Mouse (Mus musculus): ENCODE results near the gene Alkal2. TPM values are rescaled to one million over a fixed set of nuclear protein-coding genes. Genes with fewer than 3 reads are reported as not detected.

Gene Alkal2
- polyA plus RNA-seq, 1 experiment from 2014 or later, result 15.0 TPM

GRCm38 (mm10) chr12:30928182-30928581, 44.1 kb downstream of the Alkal2 start:
- Histone ChIP-seq H3K4me2 (replicated peaks) (no peak overlapping the region), H3K4me3 (no peak overlapping the region), H3K36me3 (no peaks in the 10 kb centered on the region), H3K9me3 (no peaks in the 10 kb centered on the region), H3K4me1 (no peaks in the 10 kb centered on the region), H3K9ac (no peak overlapping the region), H3K27ac (no peak overlapping the region), H3K27me3 (no peaks in the 10 kb centered on the region)
- ATAC-seq (ENCODE audit: insufficient number of reproducible peaks, insufficient read depth, low FRiP score, low TSS enrichment), result no peak
- 88% methylated on average over 6 of the region's 6 CpGs for WGBS

GRCm38 (mm10) chr12:30933299-30933698, 49.2 kb downstream of the Alkal2 start:
- 75% methylated on average over 2 of the region's 2 CpGs for WGBS
- Histone ChIP-seq H3K27ac (no peak overlapping the region), H3K4me3 (no peak overlapping the region), H3K4me2 (replicated peaks) (no peak overlapping the region), H3K9me3 (no peaks in the 10 kb centered on the region), H3K4me1 (no peaks in the 10 kb centered on the region), H3K9ac (no peak overlapping the region), H3K27me3 (no peaks in the 10 kb centered on the region), H3K36me3 (no peaks in the 10 kb centered on the region)
- no peak for ATAC-seq (ENCODE audit: insufficient number of reproducible peaks, insufficient read depth, low FRiP score, low TSS enrichment)

- H3K9me3 ChIP-seq, result no peaks in the 10 kb centered on the region
- no peak overlapping the region for H3K9ac ChIP-seq
- no peaks in the 10 kb centered on the region for H3K4me1 ChIP-seq
- no peaks in the 10 kb centered on the region for H3K27me3 ChIP-seq
- no peak for ATAC-seq (ENCODE audit: insufficient number of reproducible peaks, insufficient read depth, low FRiP score, low TSS enrichment)
- H3K27ac ChIP-seq, result no peak overlapping the region
- WGBS, result 57% methylated on average over 2 of the region's 2 CpGs
- no peak overlapping the region for H3K4me2 ChIP-seq (replicated peaks)
- H3K36me3 ChIP-seq, result no peaks in the 10 kb centered on the region
- no peak overlapping the region for H3K4me3 ChIP-seq
Measured at GRCm38 (mm10) chr12:30936899-30937298, 52.8 kb downstream of the Alkal2 start.

Other genes starting within 250 kb of the Alkal2 start
- 153 and 170 TPM in 2 replicates for gene Acp1, start 27.3 kb downstream of the Alkal2 start, polyA plus RNA-seq (2016; fragmentation: Nextera tagmentation; extraction: Ambion mirVana)
- 21.8 and 22.7 TPM in 2 replicates for gene Sh3yl1, start 27.3 kb downstream of the Alkal2 start, polyA plus RNA-seq (2016; fragmentation: Nextera tagmentation; extraction: Ambion mirVana)
- 0.24 and 0.74 TPM in 2 replicates for gene Fam110c, start 189.5 kb downstream of the Alkal2 start, polyA plus RNA-seq (2016; fragmentation: Nextera tagmentation; extraction: Ambion mirVana)

Data from embryonic facial prominence, embryonic 12.5 days (tissue).